Mouse (Mus musculus): ENCODE measurements around the gene Wdr5b. TPM values are rescaled to one million over a fixed set of nuclear protein-coding genes. Genes with fewer than 3 reads are reported as not detected.
"Not testable (repeated sequence)": the region's sequence is repeated elsewhere in the genome, so short reads cannot be mapped to it uniquely, and the experiment has no call there.

Wdr5b gene
- 1.8 and 2.0 TPM in 2 replicates for polyA plus RNA-seq (2012; rRNA removed)

- DNase-seq (ENCODE audit: low read depth, low spot score), result peak; percentile 95
- under 1% methylated on average over 39 of the region's 39 CpGs for WGBS
Measured at GRCm38 (mm10) chr16:36040640-36041624, at the start of gene Wdr5b. Wdr5b (plus strand) TSS chr16:36041190.

- WGBS, result 65% methylated on average over 1 of the region's 1 CpGs
- DNase-seq (ENCODE audit: low read depth, low spot score), result no peak
Measured at GRCm38 (mm10) chr16:35992391-35992790, 48.6 kb upstream of the Wdr5b start.

GRCm38 (mm10) chr16:35993316-35993715, 47.7 kb upstream of the Wdr5b start:
- 90% methylated on average over 3 of the region's 3 CpGs for WGBS
- no peak for DNase-seq (ENCODE audit: low read depth, low spot score)

- DNase-seq (ENCODE audit: low read depth, low spot score), result not testable (repeated sequence)
- WGBS, result 91% methylated on average over 4 of the region's 4 CpGs
Measured at GRCm38 (mm10) chr16:35998852-35999251, 42.1 kb upstream of the Wdr5b start.

GRCm38 (mm10) chr16:36008396-36008795, 32.6 kb upstream of the Wdr5b start:
- DNase-seq (ENCODE audit: low read depth, low spot score), result no peak
- 94% methylated on average over 3 of the region's 3 CpGs for WGBS

GRCm38 (mm10) chr16:36016335-36016734, 24.7 kb upstream of the Wdr5b start:
- DNase-seq (ENCODE audit: low read depth, low spot score), result no peak
- 98% methylated on average over 1 of the region's 1 CpGs for whole genome bisulfite sequencing

GRCm38 (mm10) chr16:36028120-36028519, 12.9 kb upstream of the Wdr5b start:
- not testable (repeated sequence) for DNase-seq (ENCODE audit: low read depth, low spot score)
- WGBS, result 89% methylated on average over 1 of the region's 2 CpGs

- no peak for DNase-seq (ENCODE audit: low read depth, low spot score)
- 26% methylated on average over 11 of the region's 11 CpGs for WGBS
Measured at GRCm38 (mm10) chr16:36041625-36042020, 633 bp downstream of the Wdr5b start.

- 90% methylated on average over 10 of the region's 10 CpGs for WGBS
- DNase-seq (ENCODE audit: low read depth, low spot score), result no peak
Measured at GRCm38 (mm10) chr16:36043073-36043472, 2.1 kb downstream of the Wdr5b start.

- WGBS, result 83% methylated on average over 4 of the region's 4 CpGs
- DNase-seq (ENCODE audit: low read depth, low spot score), result no peak
Measured at GRCm38 (mm10) chr16:36043964-36044363, 3.0 kb downstream of the Wdr5b start.

GRCm38 (mm10) chr16:36047538-36047937, 6.5 kb downstream of the Wdr5b start:
- no peak for DNase-seq (ENCODE audit: low read depth, low spot score)
- WGBS, result 93% methylated on average over 4 of the region's 4 CpGs

- 89% methylated on average over 6 of the region's 6 CpGs for whole genome bisulfite sequencing
- no peak for DNase-seq (ENCODE audit: low read depth, low spot score)
Measured at GRCm38 (mm10) chr16:36051491-36051890, 10.5 kb downstream of the Wdr5b start.

GRCm38 (mm10) chr16:36053524-36054275, 12.7 kb downstream of the Wdr5b start:
- WGBS, result 84% methylated on average over 6 of the region's 6 CpGs
- no peak for DNase-seq (ENCODE audit: low read depth, low spot score)

GRCm38 (mm10) chr16:36054920-36055319, 13.9 kb downstream of the Wdr5b start:
- no peak for DNase-seq (ENCODE audit: low read depth, low spot score)
- WGBS, result 94% methylated on average over 8 of the region's 8 CpGs

- WGBS, result 90% methylated on average over 11 of the region's 11 CpGs
- no peak for DNase-seq (ENCODE audit: low read depth, low spot score)
Measured at GRCm38 (mm10) chr16:36056416-36056815, 15.4 kb downstream of the Wdr5b start.

- no peak for DNase-seq (ENCODE audit: low read depth, low spot score)
- WGBS, result 74% methylated on average over 8 of the region's 8 CpGs
Measured at GRCm38 (mm10) chr16:36057933-36058475, 17.0 kb downstream of the Wdr5b start.

- WGBS, result 84% methylated on average over 1 of the region's 1 CpGs
- DNase-seq (ENCODE audit: low read depth, low spot score), result not testable (repeated sequence)
Measured at GRCm38 (mm10) chr16:36062534-36062933, 21.5 kb downstream of the Wdr5b start.

GRCm38 (mm10) chr16:36063315-36063714, 22.3 kb downstream of the Wdr5b start:
- 74% methylated on average over 2 of the region's 2 CpGs for WGBS
- no peak for DNase-seq (ENCODE audit: low read depth, low spot score)

GRCm38 (mm10) chr16:36064904-36065303, 23.9 kb downstream of the Wdr5b start:
- WGBS, result 83% methylated on average over 5 of the region's 5 CpGs

GRCm38 (mm10) chr16:36067694-36068093, 26.7 kb downstream of the Wdr5b start:
- no peak for DNase-seq (ENCODE audit: low read depth, low spot score)
- 18% methylated on average over 2 of the region's 2 CpGs for WGBS

More at GRCm38 (mm10) chr16:36064904-36065303, 23.9 kb downstream of the Wdr5b start:
- no peak for DNase-seq (ENCODE audit: low read depth, low spot score)

Measured in large intestine, adult 2 months (tissue).